Mouse (Mus musculus): ENCODE results near the gene Tbx19. TPM values are rescaled to one million over a fixed set of nuclear protein-coding genes. Genes with fewer than 3 reads are reported as not detected.

Gene Tbx19
- polyA plus RNA-seq, 1 experiment, result 0.08 TPM

- no peaks in the 10 kb centered on the region for H3K36me3 ChIP-seq (ENCODE audit: control insufficient read depth, insufficient read depth, low read length)
- no peaks in the 10 kb centered on the region for H3K27me3 ChIP-seq (ENCODE audit: control insufficient read depth, insufficient read depth, low read length)
- no peak overlapping the region for H3K4me3 ChIP-seq (ENCODE audit: low read depth, low read length)
- TF ChIP-seq POLR2A (IDR thresholded peaks at IDR 0.05; ENCODE audit: low read depth, low read length) (no peak), CTCF (IDR thresholded peaks at IDR 0.05; ENCODE audit: extremely low read depth, insufficient read length, insufficient replicate concordance, low read depth, low read length) (no peak)
- peaks cover 3% of the 10 kb centered on the region; the same call in 1 of the 2 replicates for H3K4me1 ChIP-seq (ENCODE audit: control insufficient read depth, insufficient read depth, insufficient read length, low read length)
- WGBS, result 70% methylated on average over 3 of the region's 3 CpGs
- H3K27ac ChIP-seq (ENCODE audit: insufficient read depth, low read depth, low read length), result no peak overlapping the region
Observed at GRCm38 (mm10) chr1:165169462-165169861, 8.9 kb upstream of the Tbx19 start.

DNA sequence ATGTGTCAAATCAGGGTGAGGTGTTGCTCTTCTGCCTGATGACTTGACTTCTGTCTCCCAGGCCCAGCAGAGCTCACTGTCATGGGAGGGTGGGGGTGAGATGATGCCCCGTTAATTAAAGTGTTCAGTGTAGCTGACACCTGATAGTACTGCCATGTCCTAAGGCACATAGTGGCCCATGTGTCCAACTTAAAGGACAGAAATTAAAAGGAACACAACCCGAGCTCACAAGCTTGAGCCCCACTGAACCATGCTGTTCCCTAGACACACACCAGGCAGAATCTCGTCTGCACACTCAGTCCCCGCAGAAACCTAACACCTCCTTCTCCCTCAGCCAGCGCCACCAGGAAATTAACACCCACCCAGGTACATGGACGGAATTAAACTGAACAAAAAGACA lies 4.3 kb upstream of the Tbx19 start:
- Histone ChIP-seq H3K36me3 (ENCODE audit: control insufficient read depth, insufficient read depth, low read length) (no peaks in the 10 kb centered on the region), H3K4me3 (ENCODE audit: low read depth, low read length) (no peak overlapping the region), H3K27ac (ENCODE audit: insufficient read depth, low read depth, low read length) (no peak overlapping the region), H3K4me1 (ENCODE audit: control insufficient read depth, insufficient read depth, insufficient read length, low read length) (0 out of 2 replicates have a peak, but pooled peaks cover 3% of the 10 kb centered on the region), H3K27me3 (ENCODE audit: control insufficient read depth, insufficient read depth, low read length) (no peaks in the 10 kb centered on the region)
- WGBS, result 92% methylated on average over 6 of the region's 6 CpGs
- no peak for TF ChIP-seq POLR2A (IDR thresholded peaks at IDR 0.05; ENCODE audit: low read depth, low read length)
- TF ChIP-seq CTCF (IDR thresholded peaks at IDR 0.05; ENCODE audit: extremely low read depth, insufficient read length, insufficient replicate concordance, low read depth, low read length), result no peak

DNA sequence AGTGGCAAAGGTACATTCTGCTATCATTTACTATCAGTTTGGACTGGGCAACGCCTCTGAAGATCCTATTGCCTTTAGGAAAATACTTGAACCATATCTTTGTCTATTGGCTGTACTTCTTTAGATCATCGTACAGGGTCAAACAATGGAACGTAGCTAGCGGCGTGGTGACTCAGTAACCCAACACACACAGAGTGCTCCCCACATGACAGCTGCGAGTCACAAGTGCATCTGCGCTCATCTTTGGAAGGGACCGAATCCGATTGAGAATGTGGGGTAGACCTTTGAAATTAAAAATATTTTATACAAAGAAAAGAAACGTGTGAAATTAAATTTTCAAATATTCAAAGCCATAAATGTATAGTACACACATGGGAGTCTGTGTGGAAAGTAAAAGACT lies 1.7 kb downstream of the Tbx19 start:
- TF ChIP-seq CTCF (IDR thresholded peaks at IDR 0.05; ENCODE audit: extremely low read depth, insufficient read length, insufficient replicate concordance, low read depth, low read length) (no peak), POLR2A (IDR thresholded peaks at IDR 0.05; ENCODE audit: low read depth, low read length) (no peak)
- 62% methylated on average over 10 of the region's 10 CpGs for WGBS

GRCm38 (mm10) chr1:165154162-165154561 lies 6.4 kb downstream of the Tbx19 start:
- H3K27me3 ChIP-seq (ENCODE audit: control insufficient read depth, insufficient read depth, low read length), result no peaks in the 10 kb centered on the region
- H3K27ac ChIP-seq (ENCODE audit: insufficient read depth, low read depth, low read length), result no peak overlapping the region
- no peaks in the 10 kb centered on the region; the same call in 1 of the 2 replicates for H3K4me1 ChIP-seq (ENCODE audit: control insufficient read depth, insufficient read depth, insufficient read length, low read length)
- 66% methylated on average over 4 of the region's 4 CpGs for WGBS
- H3K36me3 ChIP-seq (ENCODE audit: control insufficient read depth, insufficient read depth, low read length), result no peaks in the 10 kb centered on the region
- TF ChIP-seq POLR2A (IDR thresholded peaks at IDR 0.05; ENCODE audit: low read depth, low read length) (no peak), CTCF (IDR thresholded peaks at IDR 0.05; ENCODE audit: extremely low read depth, insufficient read length, insufficient replicate concordance, low read depth, low read length) (no peak)
- no peak overlapping the region for H3K4me3 ChIP-seq (ENCODE audit: low read depth, low read length)

More for the DNA sequence above, 1.7 kb downstream of the Tbx19 start:
- H3K4me1 ChIP-seq (ENCODE audit: control insufficient read depth, insufficient read depth, insufficient read length, low read length), result no peaks in the 10 kb centered on the region; the same call in 1 of the 2 replicates
- H3K36me3 ChIP-seq (ENCODE audit: control insufficient read depth, insufficient read depth, low read length), result no peaks in the 10 kb centered on the region
- H3K27ac ChIP-seq (ENCODE audit: insufficient read depth, low read depth, low read length), result no peak overlapping the region
- H3K27me3 ChIP-seq (ENCODE audit: control insufficient read depth, insufficient read depth, low read length), result no peaks in the 10 kb centered on the region
- no peak overlapping the region for H3K4me3 ChIP-seq (ENCODE audit: low read depth, low read length)

DNA sequence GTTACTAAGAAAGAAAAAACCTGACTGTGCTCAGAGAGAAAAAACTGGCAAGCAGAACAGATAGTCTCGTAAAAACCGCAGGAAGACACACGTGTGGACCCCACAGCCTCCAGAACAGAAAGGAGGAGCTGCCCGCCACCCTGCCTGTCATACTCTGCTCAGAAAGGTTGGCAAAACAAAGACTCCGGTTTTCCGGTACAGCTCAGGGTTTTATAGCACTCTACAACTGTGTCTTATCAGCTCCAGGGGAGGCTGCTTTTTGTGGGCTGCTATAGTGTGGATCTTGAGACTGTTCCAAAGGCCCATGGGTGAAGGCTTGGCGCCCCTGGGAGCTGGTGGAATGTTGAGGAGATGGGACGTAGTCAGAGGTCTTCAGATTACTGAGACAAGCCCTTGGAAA lies 9.4 kb downstream of the Tbx19 start:
- Histone ChIP-seq H3K4me1 (ENCODE audit: control insufficient read depth, insufficient read depth, insufficient read length, low read length) (no peaks in the 10 kb centered on the region; the same call in 1 of the 2 replicates), H3K27ac (ENCODE audit: insufficient read depth, low read depth, low read length) (no peak overlapping the region), H3K4me3 (ENCODE audit: low read depth, low read length) (no peak overlapping the region), H3K36me3 (ENCODE audit: control insufficient read depth, insufficient read depth, low read length) (no peaks in the 10 kb centered on the region), H3K27me3 (ENCODE audit: control insufficient read depth, insufficient read depth, low read length) (no peaks in the 10 kb centered on the region)
- TF ChIP-seq POLR2A (IDR thresholded peaks at IDR 0.05; ENCODE audit: low read depth, low read length) (no peak), CTCF (IDR thresholded peaks at IDR 0.05; ENCODE audit: extremely low read depth, insufficient read length, insufficient replicate concordance, low read depth, low read length) (no peak)
- 27% methylated on average over 8 of the region's 8 CpGs for WGBS

DNA sequence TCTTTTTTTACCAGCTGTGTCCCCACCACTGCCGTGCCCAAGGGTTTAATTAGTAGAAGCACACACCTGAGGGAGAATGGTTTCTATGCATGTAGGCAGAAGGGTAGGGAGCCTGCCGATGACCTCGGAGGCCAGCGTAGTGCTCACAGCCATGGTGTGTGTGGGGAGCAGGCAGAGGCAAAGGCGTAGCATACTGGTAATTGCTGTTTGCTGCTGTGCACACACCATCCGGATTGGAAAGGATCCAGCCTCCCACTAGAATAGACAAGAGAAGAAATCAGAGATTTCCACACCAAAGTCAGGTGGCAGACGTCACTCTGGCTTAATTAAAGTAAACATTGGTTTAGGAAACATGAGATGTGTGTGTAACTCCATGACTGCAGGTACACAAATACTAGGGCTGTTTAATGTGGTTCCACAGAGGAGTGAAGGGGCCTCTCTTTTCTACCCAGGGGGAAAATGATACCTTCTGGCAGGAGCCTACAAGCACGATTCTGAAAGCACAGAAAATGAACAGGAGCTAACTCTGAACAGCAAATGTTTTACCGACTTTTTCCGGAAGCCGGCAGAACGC lies 18.1 kb downstream of the Tbx19 start:
- no peak overlapping the region for H3K4me3 ChIP-seq (ENCODE audit: low read depth, low read length)
- 74% methylated on average over 12 of the region's 12 CpGs for WGBS

GRCm38 (mm10) chr1:165140227-165140626 lies 20.3 kb downstream of the Tbx19 start:
- Histone ChIP-seq H3K4me3 (ENCODE audit: low read depth, low read length) (no peak overlapping the region), H3K4me1 (ENCODE audit: control insufficient read depth, insufficient read depth, insufficient read length, low read length) (no peaks in the 10 kb centered on the region; the same call in 1 of the 2 replicates), H3K36me3 (ENCODE audit: control insufficient read depth, insufficient read depth, low read length) (no peaks in the 10 kb centered on the region), H3K27me3 (ENCODE audit: control insufficient read depth, insufficient read depth, low read length) (no peaks in the 10 kb centered on the region), H3K27ac (ENCODE audit: insufficient read depth, low read depth, low read length) (no peak overlapping the region)
- TF ChIP-seq CTCF (IDR thresholded peaks at IDR 0.05; ENCODE audit: extremely low read depth, insufficient read length, insufficient replicate concordance, low read depth, low read length) (no peak), POLR2A (IDR thresholded peaks at IDR 0.05; ENCODE audit: low read depth, low read length) (no peak)
- 60% methylated on average over 3 of the region's 3 CpGs for WGBS

More for the DNA sequence above, 18.1 kb downstream of the Tbx19 start:
- H3K27me3 ChIP-seq (ENCODE audit: control insufficient read depth, insufficient read depth, low read length), result no peaks in the 10 kb centered on the region
- no peak overlapping the region for H3K27ac ChIP-seq (ENCODE audit: insufficient read depth, low read depth, low read length)
- no peaks in the 10 kb centered on the region for H3K36me3 ChIP-seq (ENCODE audit: control insufficient read depth, insufficient read depth, low read length)
- H3K4me1 ChIP-seq (ENCODE audit: control insufficient read depth, insufficient read depth, insufficient read length, low read length), result no peaks in the 10 kb centered on the region; the same call in 1 of the 2 replicates
- TF ChIP-seq CTCF (IDR thresholded peaks at IDR 0.05; ENCODE audit: extremely low read depth, insufficient read length, insufficient replicate concordance, low read depth, low read length) (no peak), POLR2A (IDR thresholded peaks at IDR 0.05; ENCODE audit: low read depth, low read length) (no peak)

All from small intestine, adult 2 months (tissue).